Mouse (Mus musculus): ENCODE data around the gene Klk1.

GRCm38 (mm10) chr7:44225076-44225475 is at the start of gene Klk1:
- TF ChIP-seq POLR2A (IDR thresholded peaks at IDR 0.05; ENCODE audit: control insufficient read depth, low read depth, low read length), result no peak
- no peak for TF ChIP-seq CTCF (IDR thresholded peaks at IDR 0.05; ENCODE audit: control insufficient read depth, insufficient read depth, insufficient replicate concordance, low read depth, low read length)
